Mouse (Mus musculus): ENCODE measurements at regions not wholly inside any gene's neighbourhood (a gene's known extent, or its start where the extent isn't known, plus 50 kb on each side); places are given as distances from the start of the nearest gene placed in this dataset.

GRCm38 (mm10) chr16:77499537-77500301 lies 102.2 kb downstream of the Gm11146 start:
- TF ChIP-seq CTCF (IDR thresholded peaks at IDR 0.05; ENCODE audit: low read depth, low read length) = no peak
- no peak for TF ChIP-seq POLR2AphosphoS5 (IDR thresholded peaks at IDR 0.05; ENCODE audit: insufficient replicate concordance, low read depth, low read length)

All from G1E (cell line).